Mouse (Mus musculus) E14TG2a.4 (cell line): Measurements from ENCODE around the gene Tube1.

Experiments
- H3K27me3 ChIP-seq: 2 replicates; pipeline ENCODE4 v1.6.1; 2014; ENCODE audit warnings: low read length, control low read depth; ENCODE audit not compliant: insufficient read depth
- H3K36me3 ChIP-seq: 2 replicates; pipeline ENCODE4 v1.6.1; 2014; ENCODE audit warnings: low read length, control low read depth; ENCODE audit not compliant: insufficient read depth
- H3K4me1 ChIP-seq: replicated peaks from 2 replicates; pipeline ENCODE4 v1.6.1; 2014; ENCODE audit warnings: low read depth, low read length, control low read depth
- H3K4me3 ChIP-seq: replicated peaks from 2 replicates; pipeline ENCODE4 v1.5.1; 2014; ENCODE audit warnings: mild to moderate bottlenecking, low read length
- H3K9me3 ChIP-seq: 2 replicates; pipeline ENCODE4 v1.6.1; 2014; ENCODE audit warnings: low read length, control low read depth
- CTCF ChIP-seq: conservative IDR thresholded peaks from 2 replicates; pipeline ENCODE4 v1.5.1; 2014; ENCODE audit warnings: low read length
- NANOG ChIP-seq: IDR thresholded peaks from 2 replicates; pipeline ENCODE4 v1.6.1; 2014; ENCODE audit warnings: borderline replicate concordance, low read length, mixed read lengths
- POU5F1 ChIP-seq: IDR thresholded peaks from 2 replicates; pipeline ENCODE4 v1.6.1; 2014; ENCODE audit warnings: low read length, borderline replicate concordance

The Tube1 gene

DNA sequence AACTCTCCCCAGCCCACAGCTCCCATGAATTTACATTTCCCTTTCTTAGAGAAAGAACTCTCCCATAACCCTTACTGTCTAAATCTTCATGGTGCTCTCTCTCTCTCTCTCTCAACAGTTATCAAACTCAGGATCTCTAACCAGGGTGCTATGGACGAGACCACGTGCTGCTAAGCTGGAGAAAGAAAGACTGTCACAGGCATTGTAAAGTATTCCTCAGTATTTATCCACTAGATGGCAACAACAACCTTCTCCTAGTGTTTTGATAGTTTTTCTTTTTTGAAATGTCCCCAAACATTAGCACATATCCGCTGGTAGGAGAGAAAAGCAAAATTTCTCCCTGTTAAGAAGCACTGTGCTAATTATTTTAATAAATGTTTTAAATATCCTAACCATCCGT lies 12.4 kb upstream of the Tube1 start:
- Histone ChIP-seq H3K4me1 (peaks cover 3% of the 10 kb centered on the region; the same call in 1 of the 2 replicates), H3K4me3 (no peak overlapping the region), H3K36me3 (no peaks in the 10 kb centered on the region), H3K27me3 (no peaks in the 10 kb centered on the region), H3K9me3 (no peaks in the 10 kb centered on the region)
- TF ChIP-seq POU5F1 = no peak
- TF ChIP-seq NANOG = no peak
- TF ChIP-seq CTCF = no peak; the same call in 1 of the 2 replicates

DNA sequence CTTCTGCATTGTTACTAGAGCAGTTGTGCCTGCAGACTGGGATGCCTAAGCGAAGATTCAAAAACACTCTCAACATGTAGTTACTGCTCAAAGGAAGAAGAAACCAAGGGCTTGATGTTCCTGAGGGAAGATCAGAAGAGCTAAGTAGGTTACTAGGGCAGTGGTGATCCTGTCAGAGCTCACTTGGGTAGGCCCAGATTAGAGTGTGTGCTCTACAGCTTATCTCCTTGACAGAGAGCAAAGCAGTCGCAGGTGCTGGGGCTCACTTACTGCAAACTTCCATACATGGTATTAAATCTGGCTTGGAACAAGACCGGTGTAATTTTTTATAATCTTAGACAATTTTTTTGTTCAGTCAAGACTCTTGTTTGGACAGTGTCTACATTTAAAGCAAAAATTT lies 4.0 kb downstream of the Tube1 start:
- Histone ChIP-seq H3K36me3 (peaks cover 61% of the 10 kb centered on the region), H3K4me3 (no peak overlapping the region), H3K27me3 (no peaks in the 10 kb centered on the region), H3K4me1 (peaks cover 12% of the 10 kb centered on the region), H3K9me3 (peaks cover 39% of the 10 kb centered on the region)
- TF ChIP-seq POU5F1 = no peak
- TF ChIP-seq CTCF = no peak
- no peak for TF ChIP-seq NANOG

DNA sequence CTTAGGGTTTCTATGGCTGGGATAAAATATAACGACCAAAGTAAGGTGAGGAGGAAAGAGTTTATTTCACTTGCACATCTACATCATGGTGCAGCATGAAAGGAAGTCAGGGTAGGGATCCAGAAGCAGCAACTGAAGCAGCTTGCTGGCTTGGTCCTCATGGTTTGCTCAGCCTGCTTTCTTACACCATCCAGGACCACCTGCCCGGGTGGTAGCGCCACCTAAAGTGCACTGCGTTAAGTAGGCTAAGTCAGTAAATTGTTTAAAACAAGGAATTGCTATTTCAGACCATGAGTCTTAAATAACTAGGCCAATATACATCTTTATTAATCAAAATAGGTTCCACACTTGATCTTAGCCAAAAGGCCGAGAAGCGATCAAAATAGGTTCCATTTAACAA lies 5.0 kb downstream of the Tube1 start:
- Histone ChIP-seq H3K9me3 (peaks cover 40% of the 10 kb centered on the region), H3K36me3 (peaks cover 70% of the 10 kb centered on the region), H3K4me3 (no peak overlapping the region), H3K4me1 (peaks cover 7% of the 10 kb centered on the region), H3K27me3 (no peaks in the 10 kb centered on the region)
- no peak for TF ChIP-seq POU5F1
- no peak for TF ChIP-seq NANOG
- no peak for TF ChIP-seq CTCF

DNA sequence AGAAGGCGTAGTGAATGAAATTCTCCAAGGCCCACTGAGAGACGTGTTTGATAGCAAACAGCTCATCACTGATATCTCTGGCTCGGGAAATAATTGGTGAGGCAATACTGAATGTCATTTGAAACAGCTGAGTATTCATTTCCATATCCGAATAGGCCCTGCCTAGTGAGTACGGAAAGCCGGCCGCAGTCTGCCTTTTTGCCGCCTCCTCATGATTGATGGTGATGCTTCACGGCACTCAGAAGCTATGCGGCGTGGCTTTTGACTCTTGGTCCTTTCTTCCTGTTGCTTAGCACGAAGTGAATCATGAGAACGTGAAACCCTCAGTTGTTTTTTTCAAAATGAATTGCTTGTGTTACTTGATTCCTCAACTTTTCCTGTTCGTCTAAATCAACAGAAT lies 7.1 kb downstream of the Tube1 start:
- TF ChIP-seq POU5F1 = 0 out of 2 replicates have a peak, but pooled peaks have one; percentile 21
- no peak for TF ChIP-seq CTCF
- TF ChIP-seq NANOG = no peak
- Histone ChIP-seq H3K4me1 (no peaks in the 10 kb centered on the region), H3K27me3 (no peaks in the 10 kb centered on the region), H3K9me3 (peaks cover 40% of the 10 kb centered on the region), H3K36me3 (peaks cover 90% of the 10 kb centered on the region), H3K4me3 (no peak overlapping the region)

DNA sequence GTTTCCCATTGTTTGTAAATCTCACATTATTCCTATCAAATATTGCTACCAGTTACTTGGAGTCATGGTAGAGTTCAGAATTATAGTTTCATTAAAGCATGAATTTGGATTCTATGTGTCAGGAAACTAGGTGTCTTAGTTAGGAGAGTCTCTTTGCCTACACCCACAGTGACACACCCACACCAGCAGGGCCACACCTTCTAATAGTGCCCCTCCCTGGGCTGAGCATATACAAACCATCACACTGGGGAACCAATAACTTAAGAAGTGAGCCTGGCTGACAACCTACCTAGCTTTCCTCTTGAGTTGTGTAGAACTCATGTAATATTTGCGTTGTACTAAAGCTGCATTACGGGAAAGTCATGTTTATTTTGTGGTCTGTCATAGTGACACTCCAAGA lies 7.6 kb downstream of the Tube1 start:
- Histone ChIP-seq H3K4me1 (no peaks in the 10 kb centered on the region), H3K4me3 (no peak overlapping the region), H3K9me3 (peaks cover 40% of the 10 kb centered on the region)

DNA sequence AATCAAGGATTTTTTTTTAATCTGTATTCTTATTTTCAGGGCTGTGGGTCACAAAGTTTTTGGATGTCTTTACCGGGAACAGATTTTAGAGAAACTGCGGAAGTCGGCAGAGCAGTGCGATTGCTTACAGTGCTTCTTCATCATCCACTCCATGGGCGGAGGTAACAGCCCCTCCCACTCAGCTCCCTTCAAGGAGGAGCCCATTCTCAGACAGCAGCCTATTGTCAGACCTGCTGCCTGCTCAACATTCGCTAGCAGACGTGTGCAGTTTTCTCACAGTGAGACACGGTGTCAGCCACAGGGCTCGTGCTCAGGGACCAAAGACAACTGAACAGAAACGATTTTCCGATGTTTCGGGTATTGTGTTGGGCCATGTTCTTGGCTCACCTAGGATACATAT lies 8.4 kb downstream of the Tube1 start:
- Histone ChIP-seq H3K4me3 (no peak overlapping the region), H3K27me3 (no peaks in the 10 kb centered on the region), H3K4me1 (no peaks in the 10 kb centered on the region), H3K36me3 (peaks cover 89% of the 10 kb centered on the region), H3K9me3 (peaks cover 40% of the 10 kb centered on the region)
- TF ChIP-seq CTCF = no peak
- no peak for TF ChIP-seq NANOG
- no peak for TF ChIP-seq POU5F1

More for the DNA sequence above, 7.6 kb downstream of the Tube1 start:
- no peak for TF ChIP-seq CTCF
- no peak for TF ChIP-seq NANOG
- no peak for TF ChIP-seq POU5F1
- peaks cover 93% of the 10 kb centered on the region for H3K36me3 ChIP-seq
- H3K27me3 ChIP-seq = no peaks in the 10 kb centered on the region

DNA sequence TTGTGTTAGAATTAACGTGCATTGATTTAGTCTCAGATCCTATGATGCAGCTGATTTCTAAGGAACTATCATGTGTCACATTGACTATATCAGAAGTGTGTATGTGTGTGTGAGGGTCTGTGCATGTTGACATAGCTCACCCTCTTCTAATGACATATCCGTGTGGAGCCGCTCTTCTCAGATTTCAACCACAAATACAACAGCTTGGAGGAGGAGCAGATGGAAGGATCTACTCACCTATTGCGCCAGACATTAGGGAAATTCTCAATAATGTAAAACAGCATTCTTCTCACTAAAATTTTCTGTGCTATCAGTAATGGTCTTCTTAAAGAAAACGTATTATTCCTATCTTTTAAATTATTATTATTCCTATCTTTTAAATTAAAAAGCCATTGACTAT lies 22.9 kb downstream of the Tube1 start:
- Histone ChIP-seq H3K27me3 (no peaks in the 10 kb centered on the region), H3K9me3 (no peaks in the 10 kb centered on the region), H3K4me1 (peaks cover 27% of the 10 kb centered on the region), H3K36me3 (no peaks in the 10 kb centered on the region), H3K4me3 (no peak overlapping the region)
- TF ChIP-seq CTCF (no peak), POU5F1 (no peak), NANOG (no peak)

DNA sequence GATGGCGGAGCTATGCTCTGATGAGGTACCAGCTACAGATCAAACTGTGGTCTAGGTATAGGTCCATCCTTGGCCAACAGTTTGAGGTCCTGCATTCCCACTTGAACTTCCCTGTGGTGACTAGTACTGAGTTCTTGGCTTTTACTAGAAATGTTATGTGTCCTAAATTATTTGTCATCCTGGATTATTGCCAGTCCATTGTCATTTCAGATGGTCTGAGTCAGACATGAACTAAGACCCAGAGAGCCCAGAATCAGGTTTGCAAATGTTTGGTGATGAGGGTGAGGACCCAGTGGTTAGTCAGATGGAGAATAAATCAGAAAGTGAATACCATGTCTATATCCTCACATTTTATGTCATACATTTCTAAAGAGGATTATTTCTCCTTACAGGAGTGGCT lies 23.5 kb downstream of the Tube1 start:
- no peak for TF ChIP-seq CTCF
- no peak for TF ChIP-seq POU5F1
- no peak for TF ChIP-seq NANOG
- Histone ChIP-seq H3K4me1 (peaks cover 27% of the 10 kb centered on the region), H3K27me3 (no peaks in the 10 kb centered on the region), H3K36me3 (no peaks in the 10 kb centered on the region), H3K4me3 (no peak overlapping the region), H3K9me3 (no peaks in the 10 kb centered on the region)

DNA sequence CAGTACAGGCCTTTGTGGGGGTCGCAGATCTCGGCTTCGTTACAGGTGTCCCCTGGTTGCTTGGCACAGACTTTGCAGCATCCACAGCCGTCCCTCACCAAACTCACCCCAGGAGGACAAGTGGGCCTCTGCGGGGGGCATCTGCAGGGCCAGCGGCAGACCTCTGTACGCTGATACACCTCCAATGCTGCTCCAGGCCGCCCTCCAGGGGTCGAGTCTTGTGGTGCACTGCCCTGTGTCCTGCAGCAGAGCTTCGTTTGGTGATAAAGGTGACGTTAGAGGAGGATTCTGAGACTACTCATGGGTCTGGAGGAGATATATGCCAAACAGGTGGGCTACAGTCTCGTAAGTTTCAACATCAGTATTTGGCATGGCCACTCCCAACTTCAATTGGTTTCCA lies 24.5 kb downstream of the Tube1 start:
- H3K4me1 ChIP-seq = peaks cover 34% of the 10 kb centered on the region
- H3K27me3 ChIP-seq = no peaks in the 10 kb centered on the region
- no peaks in the 10 kb centered on the region for H3K36me3 ChIP-seq
- TF ChIP-seq CTCF (peak; percentile 35), NANOG (no peak)
- peak overlapping the region; percentile 23; the same call in 1 of the 2 replicates for H3K4me3 ChIP-seq
- H3K9me3 ChIP-seq = no peaks in the 10 kb centered on the region

DNA sequence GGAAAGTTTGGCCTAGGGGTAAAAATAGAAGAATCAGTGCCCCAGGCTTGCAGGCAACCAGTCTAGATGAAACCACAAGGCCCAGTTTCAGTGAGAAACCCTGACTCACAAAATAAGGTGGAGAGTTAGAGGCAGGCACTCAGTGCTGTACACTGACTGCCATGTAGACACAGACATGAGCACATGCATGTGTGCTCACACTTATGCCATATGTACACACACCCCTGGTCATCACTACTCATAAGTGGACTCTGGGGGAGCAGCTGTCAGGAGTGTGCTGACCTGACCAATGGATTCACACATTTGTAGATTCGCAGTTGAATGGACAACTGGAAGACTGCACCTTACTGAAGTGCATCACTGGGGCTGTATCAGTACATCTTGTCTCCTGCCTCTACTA lies 27.6 kb downstream of the Tube1 start:
- TF ChIP-seq CTCF (no peak), POU5F1 (no peak), NANOG (no peak)
- no peak overlapping the region for H3K4me3 ChIP-seq
- peaks cover 28% of the 10 kb centered on the region for H3K4me1 ChIP-seq
- H3K36me3 ChIP-seq = no peaks in the 10 kb centered on the region
- H3K9me3 ChIP-seq = no peaks in the 10 kb centered on the region
- peaks cover 2% of the 10 kb centered on the region; the same call in 1 of the 2 replicates for H3K27me3 ChIP-seq
